8 mouse cellular contexts compared by ENCODE assay signal in genomic region chr10:22149073-22149690, GRCm38 (mm10). TPM values are rescaled to one million over a fixed set of nuclear protein-coding genes. Genes with fewer than 3 reads are reported as not detected.
DNase-seq lines count a peak whose midpoint lies in the region; ATAC-seq and TF ChIP-seq lines count a peak whose summit lies in the region.

TSS of gene E030030I06Rik (minus strand) at chr10:22149270.

- in situ Hi-C loops in ES-E14 (cut with MboI; ENCODE audit: low sequenced_read_pairs in 2 of 2, unreplicated experiment in 2 of 2): no loop called here

- H3K4me1 ChIP-seq in ES-E14 (ENCODE audit: control insufficient read depth in 2 of 2, insufficient read depth in 2 of 2, low read length in 2 of 2, poor library complexity in 1 of 2): no peaks in the 10 kb centered on the region
- H3K4me1 ChIP-seq in hindbrain, embryonic 12.5 days: peaks cover 15% of the 10 kb centered on the region
- H3K4me1 ChIP-seq in liver, embryonic 15.5 days (replicated peaks): peaks cover 6% of the 10 kb centered on the region
- H3K4me1 ChIP-seq in stomach, embryonic 15.5 days: peaks cover 18% of the 10 kb centered on the region

- WGBS in hindbrain, embryonic 12.5 days: 1% methylated on average over 37 of the region's 37 CpGs
- WGBS in liver, embryonic 15.5 days (ENCODE audit: insufficient replicate concordance): under 1% methylated on average over 37 of the region's 37 CpGs
- under 1% methylated on average over 37 of the region's 37 CpGs for WGBS in stomach, embryonic 15.5 days

- ATAC-seq in hindbrain, embryonic 12.5 days (ENCODE audit: low FRiP score): peak; percentile 62
- peak; percentile 37; the same call in 1 of the 2 replicates for ATAC-seq in liver, embryonic 15.5 days (ENCODE audit: insufficient read depth)
- peak; percentile 44 for ATAC-seq in stomach, embryonic 15.5 days (ENCODE audit: insufficient read depth, low FRiP score, low read depth)

- no peaks in the 10 kb centered on the region for H3K36me3 ChIP-seq in ES-E14 (ENCODE audit: control insufficient read depth, insufficient read depth, low read length, poor library complexity, severe bottlenecking)
- no peaks in the 10 kb centered on the region for H3K36me3 ChIP-seq in hindbrain, embryonic 12.5 days
- H3K36me3 ChIP-seq in liver, embryonic 15.5 days (replicated peaks): no peaks in the 10 kb centered on the region
- H3K36me3 ChIP-seq in stomach, embryonic 15.5 days: no peaks in the 10 kb centered on the region

- no peaks in the 10 kb centered on the region for H3K9me3 ChIP-seq in ES-E14 (ENCODE audit: control insufficient read depth, insufficient read depth, low read depth, low read length)
- no peaks in the 10 kb centered on the region for H3K9me3 ChIP-seq in hindbrain, embryonic 12.5 days (replicated peaks)
- no peaks in the 10 kb centered on the region for H3K9me3 ChIP-seq in liver, embryonic 15.5 days (replicated peaks)
- no peaks in the 10 kb centered on the region for H3K9me3 ChIP-seq in stomach, embryonic 15.5 days

- peaks cover 38% of the 10 kb centered on the region for H3K27me3 ChIP-seq in hindbrain, embryonic 12.5 days
- H3K27me3 ChIP-seq in liver, embryonic 15.5 days: peaks cover 59% of the 10 kb centered on the region
- peaks cover 14% of the 10 kb centered on the region for H3K27me3 ChIP-seq in stomach, embryonic 15.5 days (replicated peaks)

- no peak within 1 kb of the TSS for H3K27ac ChIP-seq in ES-E14 (ENCODE audit: insufficient read depth, low read depth, low read length, poor library complexity, severe bottlenecking)
- H3K27ac ChIP-seq in hindbrain, embryonic 12.5 days: peak within 1 kb of the TSS; percentile 40; the same call in 1 of the 2 replicates
- no peak within 1 kb of the TSS; the same call in 1 of the 2 replicates for H3K27ac ChIP-seq in liver, embryonic 15.5 days (replicated peaks)
- H3K27ac ChIP-seq in stomach, embryonic 15.5 days: peak within 1 kb of the TSS; percentile 76

- intact Hi-C loops in left cerebral cortex, postnatal 36 days (cut with DNase I): no loop called here
- intact Hi-C loops in left cerebral cortex, postnatal 14 days (cut with DNase I): loop anchor here (10.0 kb wide), 1 partner anchor 764 kb away; no protein-coding TSS in a partner anchor

- peak within 1 kb of the TSS; percentile 70 to 80 for H3K4me3 ChIP-seq in ES-E14 (ENCODE audit: insufficient read depth in 1 of 2, low read depth in 1 of 2, low read length in 2 of 2, poor library complexity in 1 of 2, severe bottlenecking in 1 of 2)
- H3K4me3 ChIP-seq in hindbrain, embryonic 12.5 days: peak within 1 kb of the TSS; percentile 59
- peak within 1 kb of the TSS; percentile 61 for H3K4me3 ChIP-seq in liver, embryonic 15.5 days (replicated peaks)
- peak within 1 kb of the TSS; percentile 66 for H3K4me3 ChIP-seq in stomach, embryonic 15.5 days (replicated peaks)

- peak; percentile 23 to 33 for DNase-seq in left cerebral cortex, postnatal 36 days (ENCODE audit: low spot score in 2 of 2)
- no peak for DNase-seq in left cerebral cortex, postnatal 14 days (ENCODE audit: low spot score in 2 of 2)
- DNase-seq in ES-E14 (ENCODE audit: low read depth, low spot score) (no peak), MN1 (ENCODE audit: low spot score) (no peak)
- DNase-seq in embryo, embryonic 11 days: peak; percentile 58

- H3K4me2 ChIP-seq in hindbrain, embryonic 12.5 days (replicated peaks): peak within 1 kb of the TSS; percentile 89
- H3K4me2 ChIP-seq in liver, embryonic 15.5 days: peak within 1 kb of the TSS; percentile 79
- H3K4me2 ChIP-seq in stomach, embryonic 15.5 days: peak within 1 kb of the TSS; percentile 75

- H3K9ac ChIP-seq in ES-E14 (ENCODE audit: insufficient read depth, low read depth, low read length, poor library complexity, severe bottlenecking): peak within 1 kb of the TSS; percentile 61
- peak within 1 kb of the TSS; percentile 68 for H3K9ac ChIP-seq in hindbrain, embryonic 12.5 days
- H3K9ac ChIP-seq in liver, embryonic 15.5 days: peak within 1 kb of the TSS; percentile 40; the same call in 1 of the 2 replicates
- H3K9ac ChIP-seq in stomach, embryonic 15.5 days: peak within 1 kb of the TSS; percentile 69

TF ChIP-seq in ES-E14, 5 proteins besides CTCF, POLR2A, EP300 and RAD21:
- TF ChIP-seq ZC3H11A (IDR thresholded peaks at IDR 0.05; ENCODE audit: borderline replicate concordance, low read depth, low read length) (no peak), MAFK (IDR thresholded peaks at IDR 0.05; ENCODE audit: insufficient read depth, low read depth, low read length) (no peak), CHD2 (IDR thresholded peaks at IDR 0.05; ENCODE audit: low read depth, low read length) (no peak), ZNF384 (IDR thresholded peaks at IDR 0.05; ENCODE audit: low read depth, low read length) (no peak), HCFC1 (IDR thresholded peaks at IDR 0.05; ENCODE audit: borderline replicate concordance, insufficient read depth, low read length) (no peak)

RNA-seq across cellular contexts. Expression of gene E030030I06Rik, which starts in this region (rescaled TPM):
- 1 to 10 TPM in 1 of 2 experiments, under 1 TPM in 1; 0.86 to 2.5 TPM for total RNA-seq in left cerebral cortex, postnatal 36 days (2021)
- 1 to 10 TPM in 1 of 2 experiments, not detected in 1; 1.1 TPM for total RNA-seq in left cerebral cortex, postnatal 14 days (2021)
- not detected in 2 replicates for total RNA-seq in ES-E14 (2012; rRNA removed)
- 13.5 and 15.6 TPM in 2 replicates for polyA plus RNA-seq in hindbrain, embryonic 12.5 days (2016; fragmentation: Nextera tagmentation; extraction: Ambion mirVana)
- 2.5 and 3.1 TPM in 2 replicates for polyA plus RNA-seq in liver, embryonic 15.5 days (2015; fragmentation: Nextera tagmentation; extraction: Ambion mirVana)
- polyA plus RNA-seq in stomach, embryonic 15.5 days (2015; fragmentation: Nextera tagmentation; extraction: Ambion mirVana): 21.3 and 21.6 TPM in 2 replicates

Comparison
In these comparisons a context has a peak if more than half of its experiments do, and no peak if none do; other contexts are left out.
1. DNase-seq: peak in left cerebral cortex, postnatal 36 days (2 of 2) and embryo, embryonic 11 days (single experiment); none in left cerebral cortex, postnatal 14 days (0 of 2), ES-E14 (single experiment) and MN1 (single experiment).
2. H3K27ac ChIP-seq: peak in hindbrain, embryonic 12.5 days (single experiment) and stomach, embryonic 15.5 days (single experiment); none in ES-E14 (single experiment) and liver, embryonic 15.5 days (single experiment).
3. Peak in every context shown above with its lines, with median percentiles within 50 percentile points of each other: H3K4me3 ChIP-seq, H3K9ac ChIP-seq, ATAC-seq and H3K4me2 ChIP-seq.